Mouse (Mus musculus) kidney, adult 18-20 months (tissue): ENCODE data around the gene Bcas3.
A peak's percentile ranks its signal among the peaks of the same experiment; 100 is the strongest.

Source experiments
- DNase-seq: peaks from one replicate; pipeline ENCODE4 v3.0.0; 2021

Gene Bcas3

GRCm38 (mm10) chr11:85352539-85353380 lies at the start of gene Bcas3:
TSS of gene Bcas3 (plus strand) at chr11:85353167.
- peak; percentile 99 for DNase-seq

GRCm38 (mm10) chr11:85306577-85307260 lies 46.2 kb upstream of the Bcas3 start:
- DNase-seq: no peak

- no peak for DNase-seq
These were observed 44.2 kb upstream of the Bcas3 start for GRCm38 (mm10) chr11:85308799-85309198.

- no peak for DNase-seq
These were observed 42.6 kb upstream of the Bcas3 start for GRCm38 (mm10) chr11:85310407-85310712.

GRCm38 (mm10) chr11:85310713-85311574 lies 42.0 kb upstream of the Bcas3 start, which contains the start of gene Ppm1d:
TSS of gene Ppm1d (plus strand) at chr11:85311244.
- peak; percentile 96 for DNase-seq

- DNase-seq: peak; percentile 40
These were observed 41.1 kb upstream of the Bcas3 start for GRCm38 (mm10) chr11:85311645-85312490.

- peak; percentile 50 for DNase-seq
These were observed 40.1 kb upstream of the Bcas3 start for GRCm38 (mm10) chr11:85312818-85313217.

- DNase-seq: no peak
These were observed 39.6 kb upstream of the Bcas3 start for GRCm38 (mm10) chr11:85313361-85313760.

- DNase-seq: no peak
These were observed 29.2 kb upstream of the Bcas3 start for GRCm38 (mm10) chr11:85323567-85324330.

- DNase-seq: no peak
These were observed 24.2 kb upstream of the Bcas3 start for GRCm38 (mm10) chr11:85328717-85329116.

GRCm38 (mm10) chr11:85329167-85329894 lies 23.6 kb upstream of the Bcas3 start:
- no peak for DNase-seq

GRCm38 (mm10) chr11:85334778-85335177 lies 18.2 kb upstream of the Bcas3 start:
- DNase-seq: peak; percentile 65

- DNase-seq: no peak
These were observed 13.7 kb upstream of the Bcas3 start for GRCm38 (mm10) chr11:85339173-85339831.

- DNase-seq: no peak
These were observed 12.8 kb upstream of the Bcas3 start for GRCm38 (mm10) chr11:85340070-85340616.

GRCm38 (mm10) chr11:85353819-85354218 lies 852 bp downstream of the Bcas3 start:
- DNase-seq: no peak

GRCm38 (mm10) chr11:85359641-85360040 lies 6.7 kb downstream of the Bcas3 start:
- no peak for DNase-seq

GRCm38 (mm10) chr11:85361621-85362020 lies 8.7 kb downstream of the Bcas3 start:
- no peak for DNase-seq

GRCm38 (mm10) chr11:85366168-85366567 lies 13.2 kb downstream of the Bcas3 start:
- DNase-seq: no peak

- no peak for DNase-seq
These were observed 14.9 kb downstream of the Bcas3 start for GRCm38 (mm10) chr11:85367823-85368222.

- DNase-seq: no peak
These were observed 26.1 kb downstream of the Bcas3 start for GRCm38 (mm10) chr11:85379091-85379490.
